Mouse (Mus musculus): ENCODE results near the gene Washc2.

- TF ChIP-seq CTCF (IDR thresholded peaks at IDR 0.05; ENCODE audit: low read depth) (no peak), EP300 (optimal IDR thresholded peaks at IDR 0.05) (no peak)
Measured at GRCm38 (mm10) chr6:116195811-116196210, 12.0 kb upstream of the Washc2 start.
